8 mouse cellular contexts compared by ENCODE assay signal in the genomic region with DNA sequence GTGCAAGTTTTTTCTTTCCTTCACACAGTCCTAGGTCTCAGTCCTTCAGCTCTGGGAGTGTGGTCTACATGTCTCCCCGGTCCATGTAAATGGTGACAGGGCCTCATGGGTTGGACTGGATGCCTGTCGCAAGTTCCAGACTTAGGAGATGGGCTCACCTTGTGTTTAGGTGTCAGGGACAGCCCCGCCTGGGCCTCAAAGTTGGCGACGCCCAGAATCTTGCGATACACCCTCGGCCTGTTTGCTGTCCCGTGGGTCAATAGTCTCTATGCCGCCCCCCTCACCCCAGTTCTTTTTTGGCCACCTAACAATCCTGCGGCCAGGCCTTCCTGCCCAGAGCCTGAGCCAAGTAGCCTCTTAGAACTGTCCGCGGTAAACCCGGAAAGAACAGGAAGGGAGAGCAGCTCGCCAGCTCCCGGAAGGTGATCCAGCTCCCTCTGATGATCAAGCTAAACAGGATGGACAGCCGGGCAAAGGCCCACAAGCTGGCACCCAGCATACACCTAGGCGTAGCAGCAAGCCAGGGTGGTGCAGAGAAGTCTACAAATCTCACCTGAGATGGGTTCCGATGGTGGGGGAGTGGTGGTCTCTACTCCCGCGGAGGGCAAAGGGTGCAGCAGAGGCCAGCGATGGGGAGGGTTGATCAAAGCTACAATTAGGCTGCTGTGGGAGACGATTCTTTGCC. TPM values are rescaled to one million over a fixed set of nuclear protein-coding genes. Genes with fewer than 3 reads are reported as not detected.
DNase-seq lines count a peak whose midpoint lies in the region; ATAC-seq and TF ChIP-seq lines count a peak whose summit lies in the region.

No protein-coding gene starts in this region.

- WGBS in intestine, embryonic 16.5 days, result 7% methylated on average over 22 of the region's 22 CpGs
- 6% methylated on average over 22 of the region's 22 CpGs for WGBS in liver, postnatal 0 days (ENCODE audit: insufficient replicate concordance)
- WGBS in olfactory bulb, adult 2 months, result 11% methylated on average over 22 of the region's 22 CpGs

- no peak for TF ChIP-seq CTCF in testis, adult 2 months (IDR thresholded peaks at IDR 0.05; ENCODE audit: control insufficient read depth, insufficient read depth, insufficient replicate concordance, low read depth, low read length)
- TF ChIP-seq CTCF in liver, postnatal 0 days (IDR thresholded peaks at IDR 0.05; ENCODE audit: low read depth), result no peak
- no peak for TF ChIP-seq CTCF in olfactory bulb, adult 2 months (IDR thresholded peaks at IDR 0.05; ENCODE audit: insufficient read depth, low read depth, low read length)

- ATAC-seq in erythroblast, adult 5-6 weeks (replicated peaks; ENCODE audit: low FRiP score, poor library complexity, severe bottlenecking), result peak; percentile 52
- peak; percentile 72 for ATAC-seq in intestine, embryonic 16.5 days
- ATAC-seq in liver, postnatal 0 days, result peak; percentile 50

- DNase-seq in testis, postnatal 10 days (ENCODE audit: low spot score), result no peak
- DNase-seq in liver, postnatal 0 days, result no peak
- DNase-seq in embryo, embryonic 9.5 days (ENCODE audit: extremely low spot score), result no peak
- no peak for DNase-seq in frontal cortex, postnatal 14 days (ENCODE audit: low spot score in 2 of 2)

- peak overlapping the region; percentile 77 for H3K4me2 ChIP-seq in intestine, embryonic 16.5 days (ENCODE audit: low read depth, low read length)
- peak overlapping the region; percentile 99 for H3K4me2 ChIP-seq in liver, postnatal 0 days (ENCODE audit: low read depth, low read length)

- TF ChIP-seq POLR2A in testis, adult 2 months (IDR thresholded peaks at IDR 0.05; ENCODE audit: control insufficient read depth, low read depth, low read length), result no peak
- no peak for TF ChIP-seq POLR2A in olfactory bulb, adult 2 months (IDR thresholded peaks at IDR 0.05; ENCODE audit: insufficient read depth, low read depth, low read length)

- H3K36me3 ChIP-seq in testis, adult 2 months (ENCODE audit: control insufficient read depth, insufficient read depth, low read length), result no peaks in the 10 kb centered on the region
- H3K36me3 ChIP-seq in intestine, embryonic 16.5 days (ENCODE audit: control insufficient read depth, insufficient read depth, low read length), result peaks cover 3% of the 10 kb centered on the region; the same call in 1 of the 2 replicates
- peaks cover 28% of the 10 kb centered on the region for H3K36me3 ChIP-seq in liver, postnatal 0 days (replicated peaks; ENCODE audit: insufficient read depth, low read length)

- peak overlapping the region; percentile 77 for H3K9ac ChIP-seq in intestine, embryonic 16.5 days (ENCODE audit: low read depth, low read length)
- peak overlapping the region; percentile 88 for H3K9ac ChIP-seq in liver, postnatal 0 days (replicated peaks)

- H3K4me3 ChIP-seq in testis, adult 2 months (ENCODE audit: control insufficient read depth, low read depth, low read length), result peak overlapping the region; percentile 94
- H3K4me3 ChIP-seq in intestine, embryonic 16.5 days (ENCODE audit: low read length), result peak overlapping the region; percentile 74
- peak overlapping the region; percentile 87 for H3K4me3 ChIP-seq in liver, postnatal 0 days (ENCODE audit: low read depth, low read length)
- H3K4me3 ChIP-seq in olfactory bulb, adult 2 months (ENCODE audit: insufficient read depth, low read depth, low read length), result peak overlapping the region; percentile 78

- H3K9me3 ChIP-seq in intestine, embryonic 16.5 days (ENCODE audit: control insufficient read depth, low read length), result no peaks in the 10 kb centered on the region
- no peaks in the 10 kb centered on the region for H3K9me3 ChIP-seq in liver, postnatal 0 days (ENCODE audit: low read length)

- H3K27me3 ChIP-seq in testis, adult 2 months (ENCODE audit: control insufficient read depth, insufficient read depth, low read length), result no peaks in the 10 kb centered on the region
- H3K27me3 ChIP-seq in intestine, embryonic 16.5 days (replicated peaks; ENCODE audit: control insufficient read depth, insufficient read depth, low read length), result no peaks in the 10 kb centered on the region
- H3K27me3 ChIP-seq in liver, postnatal 0 days (ENCODE audit: insufficient read depth, low read length), result no peaks in the 10 kb centered on the region

- TF ChIP-seq EP300 in liver, postnatal 0 days (IDR thresholded peaks at IDR 0.05; ENCODE audit: low read depth), result no peak

- peak overlapping the region; percentile 86 for H3K27ac ChIP-seq in testis, adult 2 months (ENCODE audit: control insufficient read depth, insufficient read depth, low read depth, low read length)
- no peak overlapping the region for H3K27ac ChIP-seq in intestine, embryonic 16.5 days (ENCODE audit: low read length)
- peak overlapping the region; percentile 72 for H3K27ac ChIP-seq in liver, postnatal 0 days (ENCODE audit: low read depth)
- H3K27ac ChIP-seq in olfactory bulb, adult 2 months (ENCODE audit: insufficient read depth, low read depth, low read length), result no peak overlapping the region

- peaks cover 12% of the 10 kb centered on the region for H3K4me1 ChIP-seq in testis, adult 2 months (ENCODE audit: control insufficient read depth, insufficient read depth, low read length)
- H3K4me1 ChIP-seq in intestine, embryonic 16.5 days (ENCODE audit: control insufficient read depth, insufficient read depth, low read length), result peaks cover 18% of the 10 kb centered on the region
- H3K4me1 ChIP-seq in liver, postnatal 0 days (ENCODE audit: insufficient read depth), result peaks cover 21% of the 10 kb centered on the region
- H3K4me1 ChIP-seq in olfactory bulb, adult 2 months (ENCODE audit: control insufficient read depth, insufficient read depth, low read length), result peaks cover 15% of the 10 kb centered on the region

RNA-seq across cellular contexts. Expression of a gene that starts 0.5 kb away (rescaled TPM):
- polyA plus RNA-seq in testis, adult 2 months (2012; rRNA removed), result 223 and 230 TPM in 2 replicates
- total RNA-seq in erythroblast, adult 5-6 weeks (2015; ENCODE audit: low replicate concordance), result 1.5 and 1.7 TPM in 2 replicates
- total RNA-seq in erythroblast, adult 5-6 weeks (2017; ENCODE audit: low replicate concordance), result 2.5 and 6.4 TPM in 2 replicates
- polyA plus RNA-seq in intestine, embryonic 16.5 days (2015; fragmentation: Nextera tagmentation; extraction: Ambion mirVana), result 23.6 and 24.9 TPM in 2 replicates
- 8.1 and 8.4 TPM in 2 replicates for polyA plus RNA-seq in liver, postnatal 0 days (2015; fragmentation: Nextera tagmentation; extraction: Ambion mirVana)
- polyA plus RNA-seq in olfactory bulb, adult 2 months (2012; ENCODE audit: insufficient read depth, insufficient read length, low replicate concordance, missing spikeins), result not detected in 2 replicates

RNA-seq across cellular contexts. Expression of a gene that starts 0.6 kb away (rescaled TPM):
- polyA plus RNA-seq in testis, adult 2 months (2012; rRNA removed), result 19.9 and 21.7 TPM in 2 replicates
- 5.6 and 10.0 TPM in 2 replicates for total RNA-seq in erythroblast, adult 5-6 weeks (2015; ENCODE audit: low replicate concordance)
- total RNA-seq in erythroblast, adult 5-6 weeks (2017; ENCODE audit: low replicate concordance), result 7.8 and 8.5 TPM in 2 replicates
- polyA plus RNA-seq in intestine, embryonic 16.5 days (2015; fragmentation: Nextera tagmentation; extraction: Ambion mirVana), result 60.0 and 67.1 TPM in 2 replicates
- polyA plus RNA-seq in liver, postnatal 0 days (2015; fragmentation: Nextera tagmentation; extraction: Ambion mirVana), result 14.9 and 17.4 TPM in 2 replicates
- not detected in 2 replicates for polyA plus RNA-seq in olfactory bulb, adult 2 months (2012; ENCODE audit: insufficient read depth, insufficient read length, low replicate concordance, missing spikeins)

RNA-seq across cellular contexts. Expression of a gene that starts 5.6 kb away (rescaled TPM):
- polyA plus RNA-seq in testis, adult 2 months (2012; rRNA removed), result 1.9 and 2.3 TPM in 2 replicates
- total RNA-seq in erythroblast, adult 5-6 weeks (2015; ENCODE audit: low replicate concordance), result not detected in 2 replicates
- 0.14 and 0.85 TPM in 2 replicates for total RNA-seq in erythroblast, adult 5-6 weeks (2017; ENCODE audit: low replicate concordance)
- 0.28 and 0.32 TPM in 2 replicates for polyA plus RNA-seq in intestine, embryonic 16.5 days (2015; fragmentation: Nextera tagmentation; extraction: Ambion mirVana)
- 0.08 and 0.09 TPM in 2 replicates for polyA plus RNA-seq in liver, postnatal 0 days (2015; fragmentation: Nextera tagmentation; extraction: Ambion mirVana)
- not detected in 2 replicates for polyA plus RNA-seq in olfactory bulb, adult 2 months (2012; ENCODE audit: insufficient read depth, insufficient read length, low replicate concordance, missing spikeins)

RNA-seq across cellular contexts. Expression of a gene that starts 21.6 kb away (rescaled TPM):
- polyA plus RNA-seq in testis, adult 2 months (2012; rRNA removed), result 132 and 135 TPM in 2 replicates
- 3.7 and 6.7 TPM in 2 replicates for total RNA-seq in erythroblast, adult 5-6 weeks (2015; ENCODE audit: low replicate concordance)
- 4.8 and 6.3 TPM in 2 replicates for total RNA-seq in erythroblast, adult 5-6 weeks (2017; ENCODE audit: low replicate concordance)
- 3.7 and 4.7 TPM in 2 replicates for polyA plus RNA-seq in intestine, embryonic 16.5 days (2015; fragmentation: Nextera tagmentation; extraction: Ambion mirVana)
- 5.1 and 5.7 TPM in 2 replicates for polyA plus RNA-seq in liver, postnatal 0 days (2015; fragmentation: Nextera tagmentation; extraction: Ambion mirVana)
- not detected in 2 replicates for polyA plus RNA-seq in olfactory bulb, adult 2 months (2012; ENCODE audit: insufficient read depth, insufficient read length, low replicate concordance, missing spikeins)

RNA-seq across cellular contexts. Expression of a gene that starts 22.8 kb away (rescaled TPM):
- 20.3 and 23.5 TPM in 2 replicates for polyA plus RNA-seq in testis, adult 2 months (2012; rRNA removed)
- 2.3 and 5.9 TPM in 2 replicates for total RNA-seq in erythroblast, adult 5-6 weeks (2015; ENCODE audit: low replicate concordance)
- 2.2 and 5.3 TPM in 2 replicates for total RNA-seq in erythroblast, adult 5-6 weeks (2017; ENCODE audit: low replicate concordance)
- polyA plus RNA-seq in intestine, embryonic 16.5 days (2015; fragmentation: Nextera tagmentation; extraction: Ambion mirVana), result 49.4 and 58.6 TPM in 2 replicates
- 14.1 and 15.3 TPM in 2 replicates for polyA plus RNA-seq in liver, postnatal 0 days (2015; fragmentation: Nextera tagmentation; extraction: Ambion mirVana)
- polyA plus RNA-seq in olfactory bulb, adult 2 months (2012; ENCODE audit: insufficient read depth, insufficient read length, low replicate concordance, missing spikeins), result not detected in 2 replicates

Comparison
In these comparisons a context has a peak if more than half of its experiments do, and no peak if none do; other contexts are left out.
1. H3K27ac ChIP-seq: peak in testis, adult 2 months (single experiment) and liver, postnatal 0 days (single experiment); none in intestine, embryonic 16.5 days (single experiment) and olfactory bulb, adult 2 months (single experiment).
2. Peak in every context shown above with its lines, with median percentiles within 50 percentile points of each other: H3K4me3 ChIP-seq and ATAC-seq.